Mouse (Mus musculus) lung, embryonic 14.5 days (tissue): ENCODE data around the gene Rras. TPM values are rescaled to one million over a fixed set of nuclear protein-coding genes. Genes with fewer than 3 reads are reported as not detected.

ENCODE experiments used
- ATAC-seq: fragments of 200-750 bp; cut with Nextera tagmentation; 2 replicates; pipeline ENCODE4 v1.8.0; 2017; ENCODE audit warnings: mild to moderate bottlenecking, moderate TSS enrichment, moderate library complexity; ENCODE audit not compliant: insufficient read depth
- DNase-seq: peaks from one replicate; pipeline ENCODE4 v3.0.0-alpha.2; 2015
- H3K27ac ChIP-seq: fragments of 300-500 bp; sonication (generic); 2 replicates; pipeline ENCODE4 v1.5.1; 2014; ENCODE audit warnings: low read depth, mild to moderate bottlenecking, moderate library complexity
- H3K27me3 ChIP-seq: fragments of 300-500 bp; sonication (generic); 2 replicates; pipeline ENCODE4 v1.6.1; 2014; ENCODE audit warnings: low read length, control low read depth; ENCODE audit not compliant: insufficient read depth
- H3K36me3 ChIP-seq: fragments of 300-500 bp; sonication (generic); 2 replicates; pipeline ENCODE4 v1.6.1; 2014; ENCODE audit warnings: control low read depth; ENCODE audit not compliant: insufficient read depth
- H3K4me1 ChIP-seq: fragments of 300-500 bp; sonication (generic); 2 replicates; pipeline ENCODE4 v1.6.1; 2014; ENCODE audit warnings: antibody characterized with exemption, control low read depth; ENCODE audit not compliant: insufficient read depth
- H3K4me2 ChIP-seq: fragments of 300-500 bp; sonication (generic); 2 replicates; pipeline ENCODE4 v1.6.1; 2014; ENCODE audit warnings: mild to moderate bottlenecking
- H3K4me3 ChIP-seq: fragments of 300-500 bp; sonication (generic); 2 replicates; pipeline ENCODE4 v1.5.1; 2014; ENCODE audit warnings: low read depth, low read length
- H3K9ac ChIP-seq: fragments of 300-500 bp; sonication (generic); 2 replicates; pipeline ENCODE4 v1.6.1; 2014
- H3K9me3 ChIP-seq: fragments of 300-500 bp; sonication (generic); 2 replicates; pipeline ENCODE4 v1.6.1; 2016; ENCODE audit warnings: low read depth, low read length, control low read depth
- CTCF ChIP-seq: IDR thresholded peaks from 2 replicates; pipeline ENCODE4 v1.5.1; 2016; ENCODE audit warnings: antibody characterized with exemption, low read depth
- WGBS: fragments of 180-500 bp; shearing (Covaris S2); extraction: QIAGEN DNeasy Blood & Tissue Kit; methylation state at CpG from one replicate; pipeline ENCODE4 v1.1.7; 2014; 5-methylcytosine and 5-hydroxymethylcytosine counted together
- polyA plus RNA-seq: library from polyadenylated mRNA; unstranded; fragments of >200 nt; fragmentation: Nextera tagmentation; extraction: Ambion mirVana; gene quantifications from 2 replicates; pipeline ENCODE4 v1.2.1, GENCODE M21; 2014

The Rras gene
- polyA plus RNA-seq, 1 experiment from 2014 or later: 46.2 TPM

DNA sequence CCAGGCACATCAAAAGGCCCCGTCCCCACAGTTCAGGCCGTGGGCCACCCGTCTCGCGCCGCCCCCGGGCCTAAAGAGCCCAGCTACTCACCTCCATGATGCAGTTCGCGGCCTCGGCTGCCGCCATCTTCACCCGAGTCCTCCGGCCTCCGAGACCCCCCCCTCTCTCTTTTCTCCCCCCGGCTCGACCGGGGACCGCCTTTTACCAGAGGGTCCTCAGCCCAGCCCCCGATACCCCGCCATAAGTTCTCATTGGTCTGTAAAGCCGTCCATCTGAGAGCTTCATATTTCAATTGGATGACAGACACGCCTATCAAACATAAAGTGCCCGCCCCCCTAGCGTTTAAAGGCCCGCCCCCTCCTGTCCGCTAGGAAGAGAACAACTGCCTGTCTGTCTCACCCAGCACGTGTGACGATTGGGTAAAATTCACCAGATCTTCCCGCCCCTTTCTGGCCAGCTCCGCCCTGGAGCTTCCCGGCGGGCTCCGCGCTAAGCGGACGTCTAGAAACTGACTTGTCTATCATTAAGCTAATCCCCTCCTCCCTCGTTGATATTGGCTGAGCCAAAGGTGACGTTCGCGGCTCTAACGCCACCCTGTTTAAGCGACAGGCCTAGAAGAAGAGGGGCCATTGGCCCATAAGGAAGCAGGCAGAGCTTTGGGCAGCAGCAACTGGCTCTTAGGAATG is 31.4 kb upstream of the Rras start, which contains the start of gene Prmt1:
TSS of gene Prmt1 (minus strand) at position 377 of the 687 bp plus-strand sequence.
- Histone ChIP-seq H3K9me3 (no peaks in the 10 kb centered on the region), H3K27ac (peak within 1 kb of the TSS; percentile 96), H3K4me1 (peaks cover 8% of the 10 kb centered on the region; the same call in 1 of the 2 replicates), H3K4me2 (peak within 1 kb of the TSS; percentile 66), H3K4me3 (peak within 1 kb of the TSS; percentile 97), H3K36me3 (peaks cover 47% of the 10 kb centered on the region), H3K27me3 (no peaks in the 10 kb centered on the region), H3K9ac (peak within 1 kb of the TSS; percentile 99)
- DNase-seq (peak; percentile 100), ATAC-seq (peak; percentile 95)
- no peak for TF ChIP-seq CTCF
- WGBS: under 1% methylated on average over 39 of the region's 42 CpGs

GRCm38 (mm10) chr7:44986879-44987718 is 30.7 kb upstream of the Rras start:
- H3K9me3 ChIP-seq: no peaks in the 10 kb centered on the region
- no peak for TF ChIP-seq CTCF
- H3K36me3 ChIP-seq: peaks cover 47% of the 10 kb centered on the region
- H3K4me1 ChIP-seq: peaks cover 8% of the 10 kb centered on the region; the same call in 1 of the 2 replicates
- under 1% methylated on average over 29 of the region's 29 CpGs for WGBS
- peak overlapping the region; percentile 59 for H3K9ac ChIP-seq
- peak overlapping the region; percentile 85 for H3K27ac ChIP-seq
- peak; percentile 10 for ATAC-seq
- H3K27me3 ChIP-seq: no peaks in the 10 kb centered on the region
- H3K4me3 ChIP-seq: peak overlapping the region; percentile 97
- H3K4me2 ChIP-seq: peak overlapping the region; percentile 61
- DNase-seq: no peak

- H3K27me3 ChIP-seq: no peaks in the 10 kb centered on the region
- WGBS: 8% methylated on average over 10 of the region's 10 CpGs
- H3K9ac ChIP-seq: peak overlapping the region; percentile 75
- peak overlapping the region; percentile 78 for H3K4me3 ChIP-seq
- TF ChIP-seq CTCF: no peak
- H3K36me3 ChIP-seq: peaks cover 71% of the 10 kb centered on the region
- peak overlapping the region; percentile 90 for H3K27ac ChIP-seq
- peak overlapping the region; percentile 97 for H3K4me2 ChIP-seq
- ATAC-seq: no peak
- peaks cover 11% of the 10 kb centered on the region for H3K4me1 ChIP-seq
- DNase-seq: no peak
- no peaks in the 10 kb centered on the region for H3K9me3 ChIP-seq
Observed at GRCm38 (mm10) chr7:44996672-44997071, 21.1 kb upstream of the Rras start.

DNA sequence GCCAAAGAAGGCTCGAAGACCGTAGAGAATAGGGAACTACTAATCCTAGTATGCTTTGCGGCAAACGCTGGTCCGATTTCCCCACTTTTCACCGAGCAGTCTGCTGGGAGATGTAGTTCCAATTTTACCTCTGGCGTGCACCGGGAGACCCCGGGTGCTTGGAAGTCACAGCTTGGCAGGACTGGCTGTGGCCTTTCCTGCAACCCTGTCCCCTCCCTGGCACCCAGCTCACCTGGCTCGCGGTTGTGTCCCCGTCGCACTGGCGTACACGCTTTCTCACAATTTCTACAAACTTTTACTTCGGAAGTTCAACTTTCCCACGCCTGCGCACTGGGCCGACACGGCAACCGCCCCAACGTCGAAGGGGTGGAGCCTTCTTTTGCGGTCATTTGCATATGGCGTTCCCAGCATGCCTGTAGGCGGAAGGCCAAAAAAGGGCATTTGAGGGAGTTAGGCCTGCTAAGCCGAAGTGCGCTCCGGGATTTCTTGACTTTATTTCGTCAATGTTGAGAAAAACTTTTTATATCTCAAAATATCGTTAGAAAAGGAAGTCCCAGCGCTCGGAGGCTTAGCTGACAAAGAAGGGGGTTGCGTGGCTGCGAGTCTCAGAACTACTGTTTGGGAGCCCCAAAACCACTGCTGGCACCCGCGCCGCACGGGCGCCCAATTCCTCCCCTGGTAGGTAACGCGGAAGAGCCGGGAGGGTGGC is 20.4 kb upstream of the Rras start, which contains the start of gene Irf3:
TSS of gene Irf3 (plus strand) at position 418 of the 709 bp plus-strand sequence.
- H3K4me1 ChIP-seq: peaks cover 11% of the 10 kb centered on the region
- peak; percentile 93 for ATAC-seq

DNA sequence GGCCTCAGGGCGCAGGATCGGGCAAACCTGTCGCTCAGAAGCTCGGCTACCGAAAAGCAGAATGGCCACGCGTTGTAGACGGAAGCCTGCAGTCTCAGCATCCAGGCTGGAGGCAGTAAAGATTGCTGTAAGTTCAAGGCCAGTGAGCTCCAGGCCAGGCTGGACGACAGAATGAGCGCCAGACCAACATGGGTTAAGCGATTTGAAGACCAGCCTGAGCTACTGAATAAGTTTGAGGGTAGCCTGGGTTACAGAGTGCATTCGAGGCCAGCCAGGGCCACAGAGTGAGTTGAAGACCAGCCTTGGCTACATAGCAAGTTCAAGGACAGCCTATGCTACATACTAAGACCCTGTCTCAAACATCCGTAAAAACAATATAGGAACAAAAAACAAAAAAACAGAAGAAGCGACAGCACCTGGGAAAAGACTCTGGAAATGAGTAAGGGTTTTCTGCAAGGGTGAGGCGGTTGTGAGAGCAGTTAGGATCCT is 19.8 kb upstream of the Rras start:
- peak overlapping the region; percentile 78 for H3K4me3 ChIP-seq
- H3K4me1 ChIP-seq: peaks cover 11% of the 10 kb centered on the region
- peak overlapping the region; percentile 75 for H3K9ac ChIP-seq
- H3K27ac ChIP-seq: peak overlapping the region; percentile 90
- peak overlapping the region; percentile 97 for H3K4me2 ChIP-seq
- no peak for DNase-seq
- peaks cover 71% of the 10 kb centered on the region for H3K36me3 ChIP-seq
- no peak for TF ChIP-seq CTCF
- no peaks in the 10 kb centered on the region for H3K27me3 ChIP-seq
- H3K9me3 ChIP-seq: no peaks in the 10 kb centered on the region
- 1% methylated on average over 15 of the region's 15 CpGs for WGBS
- ATAC-seq: peak; percentile 2; the same call in 1 of the 2 replicates

More for the DNA sequence above, 20.4 kb upstream of the Rras start, which contains the start of gene Irf3:
- Histone ChIP-seq H3K4me3 (peak within 1 kb of the TSS; percentile 78), H3K27me3 (no peaks in the 10 kb centered on the region), H3K9ac (peak within 1 kb of the TSS; percentile 75), H3K4me2 (peak within 1 kb of the TSS; percentile 97), H3K9me3 (no peaks in the 10 kb centered on the region), H3K27ac (peak within 1 kb of the TSS; percentile 90), H3K36me3 (peaks cover 71% of the 10 kb centered on the region)
- under 1% methylated on average over 43 of the region's 43 CpGs for WGBS
- peak; percentile 100 for DNase-seq
- TF ChIP-seq CTCF: no peak

GRCm38 (mm10) chr7:44998501-44998955 is 19.2 kb upstream of the Rras start, which contains the start of gene Bcl2l12:
TSS of gene Bcl2l12 (minus strand) at chr7:44998712.
- WGBS: 2% methylated on average over 18 of the region's 18 CpGs
- peaks cover 71% of the 10 kb centered on the region for H3K36me3 ChIP-seq
- peak within 1 kb of the TSS; percentile 78 for H3K4me3 ChIP-seq
- no peaks in the 10 kb centered on the region for H3K9me3 ChIP-seq
- TF ChIP-seq CTCF: no peak
- H3K4me2 ChIP-seq: peak within 1 kb of the TSS; percentile 97
- H3K9ac ChIP-seq: peak within 1 kb of the TSS; percentile 75
- peak within 1 kb of the TSS; percentile 90 for H3K27ac ChIP-seq
- H3K27me3 ChIP-seq: no peaks in the 10 kb centered on the region
- peaks cover 11% of the 10 kb centered on the region for H3K4me1 ChIP-seq
- ATAC-seq: peak; percentile 1; the same call in 1 of the 2 replicates
- peak; percentile 64 for DNase-seq
